Comparison of ENCODE assay signal across 17 mouse cellular contexts in genomic region chr2:58952101-58952500, GRCm38 (mm10).
"Had no signal": no experiment of that assay in that cellular context is flagged by ENCODE, and none has a peak within 500 bp of the region (broad histone marks: within the 10 kb centered on the region; RNA-seq: fewer than 3 reads in every experiment).

No protein-coding gene starts in this region.

- DNase-seq: left cerebral cortex, postnatal 4 days; liver; liver, embryonic 13.5 days; liver, postnatal 0 days; lung, adult 18-20 months; lung, adult 2 months; lung, embryonic 14.5 days; lung, postnatal 10 days; lung, postnatal 14 days; lung, postnatal 36 days; lung, postnatal 4 days; midbrain, embryonic 14.5 days had no signal

- ATAC-seq: liver, embryonic 12.5 days; liver, postnatal 0 days; lung, postnatal 0 days; midbrain, embryonic 13.5 days; midbrain, embryonic 15.5 days; midbrain, embryonic 16.5 days had no signal
